Mouse (Mus musculus): ENCODE results near the gene Olfr1313. TPM values are rescaled to one million over a fixed set of nuclear protein-coding genes. Genes with fewer than 3 reads are reported as not detected.
"Not testable (repeated sequence)": the region's sequence is repeated elsewhere in the genome, so short reads cannot be mapped to it uniquely, and the experiment has no call there.

Gene Olfr1313
- not detected in 2 replicates for polyA plus RNA-seq (2015; fragmentation: Nextera tagmentation; extraction: Ambion mirVana)

DNA sequence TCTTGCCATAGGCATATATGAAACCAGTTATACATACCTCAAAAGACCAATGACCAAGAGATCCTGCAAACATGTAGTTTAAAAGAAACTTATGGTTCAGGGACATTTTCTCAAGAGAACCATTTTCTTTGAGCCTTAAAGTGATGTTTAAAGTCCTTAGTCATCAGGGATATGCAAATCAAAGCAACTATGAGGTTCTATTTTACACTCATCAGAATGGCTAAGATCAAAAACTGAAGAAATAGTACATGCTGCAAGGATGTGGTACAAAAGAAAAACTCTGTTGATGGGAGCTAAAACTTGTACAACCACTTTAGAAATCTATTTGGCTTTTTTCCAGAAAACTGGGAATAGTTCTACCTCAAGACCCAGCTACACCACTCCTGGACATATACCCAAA lies at the start of gene Olfr1313:
TSS of gene Olfr1313 (minus strand) at position 101 of the 400 bp plus-strand sequence.
- Histone ChIP-seq H3K9ac (no peak within 1 kb of the TSS), H3K4me2 (no peak within 1 kb of the TSS), H3K4me3 (no peak within 1 kb of the TSS), H3K9me3 (peaks cover 4% of the 10 kb centered on the region; the same call in 1 of the 2 replicates), H3K36me3 (no peaks in the 10 kb centered on the region), H3K27ac (no peak within 1 kb of the TSS), H3K27me3 (no peaks in the 10 kb centered on the region), H3K4me1 (no peaks in the 10 kb centered on the region)
- no peak for ATAC-seq (ENCODE audit: insufficient number of reproducible peaks, insufficient read depth, low FRiP score, low TSS enrichment, low read depth)

DNA sequence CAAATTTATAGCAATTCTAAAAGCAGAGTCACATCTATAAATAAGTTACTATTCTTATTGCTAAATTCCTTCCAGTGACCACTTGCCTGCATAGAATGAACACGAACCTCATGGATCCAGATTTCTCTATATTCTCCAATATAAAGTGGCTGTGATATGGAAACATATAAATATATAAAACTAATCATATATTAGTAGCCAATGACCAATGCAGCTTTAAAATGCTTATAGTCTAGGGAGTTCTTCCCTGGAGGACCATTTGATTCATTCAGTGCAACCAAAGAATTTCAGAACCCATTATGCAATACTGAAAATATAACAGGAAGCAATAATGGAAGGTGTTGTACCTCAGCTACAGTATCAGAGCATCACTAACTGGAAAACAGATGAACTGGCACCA lies 37.7 kb upstream of the Olfr1313 start, which contains the start of gene Olfr1315-ps1:
TSS of gene Olfr1315-ps1 (minus strand) at position 101 of the 400 bp plus-strand sequence.
- Histone ChIP-seq H3K4me3 (no peak within 1 kb of the TSS), H3K9me3 (no peaks in the 10 kb centered on the region), H3K27me3 (no peaks in the 10 kb centered on the region), H3K9ac (no peak within 1 kb of the TSS), H3K4me1 (no peaks in the 10 kb centered on the region), H3K4me2 (no peak within 1 kb of the TSS), H3K27ac (no peak within 1 kb of the TSS), H3K36me3 (no peaks in the 10 kb centered on the region)
- ATAC-seq (ENCODE audit: insufficient number of reproducible peaks, insufficient read depth, low FRiP score, low TSS enrichment, low read depth) = no peak
- 71% methylated on average over 1 of the region's 1 CpGs for WGBS

GRCm38 (mm10) chr2:112096681-112097080 lies 19.0 kb upstream of the Olfr1313 start, which contains the start of gene Olfr1314:
TSS of gene Olfr1314 (minus strand) at chr2:112096781.
- no peak within 1 kb of the TSS for H3K4me2 ChIP-seq
- H3K4me1 ChIP-seq = no peaks in the 10 kb centered on the region
- H3K27ac ChIP-seq = no peak within 1 kb of the TSS
- H3K27me3 ChIP-seq = no peaks in the 10 kb centered on the region
- H3K36me3 ChIP-seq = no peaks in the 10 kb centered on the region
- no peaks in the 10 kb centered on the region for H3K9me3 ChIP-seq
- H3K4me3 ChIP-seq = no peak within 1 kb of the TSS
- no peak for ATAC-seq (ENCODE audit: insufficient number of reproducible peaks, insufficient read depth, low FRiP score, low TSS enrichment, low read depth)
- H3K9ac ChIP-seq = no peak within 1 kb of the TSS

DNA sequence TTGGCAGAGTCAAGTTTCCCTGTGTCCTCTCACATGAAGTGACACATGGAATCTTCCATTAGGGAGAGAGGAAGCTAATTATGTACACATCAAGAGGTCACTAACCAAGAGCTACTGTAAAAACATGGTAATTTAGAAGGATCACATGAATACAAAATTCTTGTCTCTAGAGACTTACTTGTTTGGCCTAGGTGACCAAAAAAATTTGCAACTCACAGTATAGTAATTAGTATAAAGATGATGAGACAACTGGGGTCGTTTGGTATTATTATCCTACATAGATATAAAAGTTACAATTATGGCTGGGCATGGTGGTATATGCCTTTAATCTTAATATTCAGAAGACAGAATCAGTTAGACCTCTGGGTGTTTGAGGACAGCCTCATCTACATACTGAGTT lies 27.5 kb downstream of the Olfr1313 start, which contains the start of gene Olfr1312:
TSS of gene Olfr1312 (minus strand) at position 101 of the 400 bp plus-strand sequence.
- Histone ChIP-seq H3K4me3 (no peak within 1 kb of the TSS), H3K36me3 (no peaks in the 10 kb centered on the region), H3K27ac (no peak within 1 kb of the TSS), H3K4me2 (no peak within 1 kb of the TSS), H3K9ac (no peak within 1 kb of the TSS), H3K4me1 (no peaks in the 10 kb centered on the region), H3K9me3 (no peaks in the 10 kb centered on the region), H3K27me3 (no peaks in the 10 kb centered on the region)
- no peak for ATAC-seq (ENCODE audit: insufficient number of reproducible peaks, insufficient read depth, low FRiP score, low TSS enrichment, low read depth)
- WGBS = 38% methylated on average over 1 of the region's 1 CpGs

GRCm38 (mm10) chr2:112026971-112027370 lies 50.7 kb downstream of the Olfr1313 start:
- H3K4me1 ChIP-seq; H3K27ac ChIP-seq; H3K4me2 ChIP-seq; H3K9ac ChIP-seq; ATAC-seq (ENCODE audit: insufficient number of reproducible peaks, insufficient read depth, low FRiP score, low TSS enrichment, low read depth); H3K9me3 ChIP-seq; H3K4me3 ChIP-seq; H3K36me3 ChIP-seq; H3K27me3 ChIP-seq: not testable (repeated sequence)
- 58% methylated on average over 6 of the region's 6 CpGs for WGBS

DNA sequence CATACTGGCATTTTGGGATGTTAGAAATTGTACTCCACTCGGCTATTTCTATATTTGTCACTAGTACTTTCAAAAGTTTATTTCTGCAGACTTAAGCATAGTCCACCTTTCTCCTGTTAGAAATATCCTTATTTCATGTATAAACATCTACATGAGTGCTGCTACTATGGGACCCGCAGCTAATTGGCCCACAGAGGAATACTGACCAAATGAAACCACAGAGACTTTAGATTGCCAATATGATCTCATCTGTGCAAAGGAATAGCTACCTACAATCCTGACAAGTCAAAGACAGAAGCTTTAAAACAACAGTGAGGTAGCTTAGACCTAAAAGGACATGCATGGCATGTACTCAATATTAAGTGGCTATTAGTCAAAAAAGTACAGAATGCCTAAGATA lies 53.3 kb downstream of the Olfr1313 start, which contains the start of gene Olfr1311:
TSS of gene Olfr1311 (minus strand) at position 101 of the 400 bp plus-strand sequence.
- Histone ChIP-seq H3K4me1 (no peaks in the 10 kb centered on the region), H3K4me3 (no peak within 1 kb of the TSS), H3K36me3 (no peaks in the 10 kb centered on the region), H3K4me2 (no peak within 1 kb of the TSS), H3K9me3 (no peaks in the 10 kb centered on the region), H3K9ac (no peak within 1 kb of the TSS), H3K27ac (no peak within 1 kb of the TSS), H3K27me3 (no peaks in the 10 kb centered on the region)
- WGBS = 91% methylated on average over 2 of the region's 2 CpGs
- no peak for ATAC-seq (ENCODE audit: insufficient number of reproducible peaks, insufficient read depth, low FRiP score, low TSS enrichment, low read depth)

Other genes with a start within 250 kb of the Olfr1313 start
- not detected in 2 replicates for gene Olfr1305, start 200.7 kb downstream of the Olfr1313 start, polyA plus RNA-seq (2015; fragmentation: Nextera tagmentation; extraction: Ambion mirVana)
- gene Olfr1306, start 161.6 kb downstream of the Olfr1313 start, polyA plus RNA-seq (2015; fragmentation: Nextera tagmentation; extraction: Ambion mirVana) = not detected in 2 replicates
- not detected in 2 replicates for gene Olfr1307, start 128.4 kb downstream of the Olfr1313 start, polyA plus RNA-seq (2015; fragmentation: Nextera tagmentation; extraction: Ambion mirVana)
- not detected in 2 replicates for gene Olfr1308, start 112.9 kb downstream of the Olfr1313 start, polyA plus RNA-seq (2015; fragmentation: Nextera tagmentation; extraction: Ambion mirVana)
- not detected in 2 replicates for gene Olfr1309, start 87.6 kb downstream of the Olfr1313 start, polyA plus RNA-seq (2015; fragmentation: Nextera tagmentation; extraction: Ambion mirVana)
- not detected in 2 replicates for gene Olfr1310, start 65.1 kb downstream of the Olfr1313 start, polyA plus RNA-seq (2015; fragmentation: Nextera tagmentation; extraction: Ambion mirVana)
- not detected in 2 replicates for gene Olfr1311, start 53.4 kb downstream of the Olfr1313 start, polyA plus RNA-seq (2015; fragmentation: Nextera tagmentation; extraction: Ambion mirVana)
- gene Olfr1312, start 27.6 kb downstream of the Olfr1313 start, polyA plus RNA-seq (2015; fragmentation: Nextera tagmentation; extraction: Ambion mirVana) = not detected in 2 replicates
- not detected in 2 replicates for gene Olfr1314, start 18.9 kb upstream of the Olfr1313 start, polyA plus RNA-seq (2015; fragmentation: Nextera tagmentation; extraction: Ambion mirVana)
- gene Olfr1315-ps1, start 37.6 kb upstream of the Olfr1313 start, polyA plus RNA-seq (2015; fragmentation: Nextera tagmentation; extraction: Ambion mirVana) = not detected in 2 replicates
- not detected in 2 replicates for gene Olfr1316, start 57.1 kb upstream of the Olfr1313 start, polyA plus RNA-seq (2015; fragmentation: Nextera tagmentation; extraction: Ambion mirVana)
- gene Olfr1317, start 62.5 kb upstream of the Olfr1313 start, polyA plus RNA-seq (2015; fragmentation: Nextera tagmentation; extraction: Ambion mirVana) = not detected in 2 replicates
- not detected in 2 replicates for gene Olfr1318, start 76.4 kb upstream of the Olfr1313 start, polyA plus RNA-seq (2015; fragmentation: Nextera tagmentation; extraction: Ambion mirVana)
- gene Lpcat4, start 161.6 kb upstream of the Olfr1313 start, polyA plus RNA-seq (2015; fragmentation: Nextera tagmentation; extraction: Ambion mirVana) = 15.3 and 15.4 TPM in 2 replicates
- gene Nutm1, start 181.4 kb upstream of the Olfr1313 start, polyA plus RNA-seq (2015; fragmentation: Nextera tagmentation; extraction: Ambion mirVana) = not detected in 2 replicates
- 196 and 214 TPM in 2 replicates for gene Nop10, start 184.1 kb upstream of the Olfr1313 start, polyA plus RNA-seq (2015; fragmentation: Nextera tagmentation; extraction: Ambion mirVana)
- 11.0 and 11.9 TPM in 2 replicates for gene Slc12a6, start 188.0 kb upstream of the Olfr1313 start, polyA plus RNA-seq (2015; fragmentation: Nextera tagmentation; extraction: Ambion mirVana)
- not detected in 2 replicates for gene Gm21985, start 188.5 kb upstream of the Olfr1313 start, polyA plus RNA-seq (2015; fragmentation: Nextera tagmentation; extraction: Ambion mirVana)